Mouse (Mus musculus) liver (tissue): Measurements from ENCODE around the gene Men1.

Experiments
- DNase-seq: peaks from one replicate; pipeline ENCODE4 v3.0.0-alpha.2; 2020; ENCODE audit warnings: mixed read lengths

Gene Men1

DNA sequence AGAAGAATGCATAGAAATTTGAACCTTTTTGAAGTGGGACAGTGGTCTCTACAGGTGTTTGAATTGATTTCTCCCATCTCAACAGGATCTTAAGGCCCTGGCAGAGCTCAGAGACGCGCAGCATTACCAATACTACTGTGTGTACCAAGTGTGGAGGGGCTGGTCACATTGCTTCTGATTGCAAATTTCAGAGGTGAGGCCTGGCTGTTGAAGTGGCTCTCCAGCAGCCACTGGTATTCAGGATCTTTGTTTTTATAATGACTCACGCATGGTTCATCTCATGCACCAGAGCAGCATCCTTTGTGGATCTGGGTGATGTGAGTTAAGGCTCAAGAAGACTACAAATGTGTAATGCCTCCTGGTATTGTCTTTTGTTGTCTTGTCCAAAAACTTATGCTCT is 37.7 kb downstream of the Men1 start:
- no peak for DNase-seq

DNA sequence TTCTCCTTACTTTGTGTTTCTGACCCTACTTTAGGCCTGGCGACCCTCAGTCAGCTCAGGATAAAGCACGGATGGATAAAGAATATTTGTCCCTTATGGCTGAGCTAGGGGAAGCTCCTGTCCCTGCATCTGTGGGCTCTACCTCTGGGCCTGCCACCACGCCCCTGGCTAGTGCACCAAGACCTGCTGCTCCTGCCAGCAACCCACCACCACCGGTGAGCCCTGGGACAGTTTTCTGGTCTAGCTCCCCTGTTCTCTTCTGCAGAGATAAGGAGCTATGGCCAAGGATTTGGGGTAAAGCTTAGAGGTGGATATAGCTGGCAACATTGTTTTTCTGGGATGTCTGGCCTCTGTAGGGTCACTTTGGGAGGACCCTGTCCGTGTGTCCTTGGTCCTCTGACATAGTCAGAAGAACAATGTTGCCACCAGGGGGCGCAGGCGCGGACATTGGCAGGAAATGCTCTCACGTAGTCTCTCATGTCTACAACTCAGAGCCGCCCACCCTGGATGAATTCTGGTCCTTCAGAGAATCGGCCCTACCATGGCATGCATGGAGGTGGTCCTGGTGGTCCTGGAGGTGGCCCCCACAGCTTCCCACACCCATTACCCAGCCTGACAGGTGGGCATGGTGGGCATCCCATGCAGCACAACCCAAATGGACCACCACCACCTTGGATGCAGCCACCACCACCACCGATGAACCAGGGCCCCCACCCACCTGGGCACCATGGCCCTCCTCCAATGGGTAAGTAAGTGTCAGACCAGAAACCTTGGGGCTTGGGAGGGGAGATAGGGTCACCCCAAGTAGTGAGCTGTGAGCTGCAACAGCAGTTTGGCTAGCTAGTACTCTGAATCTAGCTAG is 39.0 kb downstream of the Men1 start:
- peak; percentile 82 for DNase-seq

DNA sequence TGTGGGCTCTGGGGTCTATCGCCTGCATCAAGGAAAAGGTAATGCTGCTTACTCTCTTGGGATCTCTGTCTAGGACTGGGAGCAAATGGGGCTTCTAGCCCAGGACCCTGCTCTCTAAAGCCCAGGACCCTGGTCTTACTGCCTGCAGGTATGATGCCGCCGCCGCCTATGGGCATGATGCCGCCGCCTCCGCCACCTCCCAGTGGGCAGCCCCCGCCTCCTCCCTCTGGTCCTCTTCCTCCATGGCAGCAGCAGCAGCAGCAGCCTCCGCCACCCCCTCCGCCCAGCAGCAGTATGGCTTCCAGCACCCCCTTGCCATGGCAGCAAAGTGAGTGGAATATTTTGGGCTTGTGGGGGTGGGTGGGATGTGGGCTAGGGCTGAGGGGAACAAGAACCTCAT is 39.8 kb downstream of the Men1 start:
- DNase-seq, result no peak

DNA sequence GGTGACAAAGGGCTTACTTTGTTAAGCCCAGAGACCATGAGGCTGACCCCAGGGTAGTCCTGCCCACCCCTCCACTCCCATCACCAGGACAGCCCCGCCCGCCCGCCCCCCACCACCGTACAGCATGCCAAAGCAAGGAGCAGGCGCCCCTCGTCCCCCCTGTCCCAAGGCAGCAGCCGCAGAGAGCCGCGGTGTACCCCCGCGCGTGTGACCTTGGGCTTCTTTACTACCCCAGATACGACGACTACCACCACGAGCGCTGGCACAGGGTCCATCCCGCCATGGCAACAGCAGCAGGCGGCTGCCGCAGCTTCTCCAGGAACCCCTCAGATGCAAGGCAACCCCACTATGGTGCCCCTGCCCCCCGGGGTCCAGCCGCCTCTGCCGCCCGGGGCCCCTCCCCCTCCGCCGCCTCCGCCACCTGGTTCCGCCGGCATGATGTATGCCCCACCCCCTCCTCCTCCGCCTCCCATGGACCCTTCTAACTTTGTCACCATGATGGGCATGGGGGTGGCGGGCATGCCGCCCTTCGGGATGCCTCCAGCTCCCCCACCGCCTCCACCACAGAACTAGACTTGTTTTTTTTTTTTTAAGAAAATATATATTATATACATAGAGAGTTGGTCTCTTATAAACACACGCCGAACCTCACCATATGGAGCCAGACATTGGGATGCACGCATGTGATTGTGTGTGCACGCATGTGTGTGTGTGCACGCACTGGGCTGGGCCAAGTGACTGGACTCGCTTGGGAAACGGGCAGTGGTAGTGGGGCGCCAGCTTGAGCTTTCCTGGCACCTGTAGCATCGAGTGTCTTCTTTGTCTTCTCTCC is 40.9 kb downstream of the Men1 start:
- DNase-seq, result no peak

DNA sequence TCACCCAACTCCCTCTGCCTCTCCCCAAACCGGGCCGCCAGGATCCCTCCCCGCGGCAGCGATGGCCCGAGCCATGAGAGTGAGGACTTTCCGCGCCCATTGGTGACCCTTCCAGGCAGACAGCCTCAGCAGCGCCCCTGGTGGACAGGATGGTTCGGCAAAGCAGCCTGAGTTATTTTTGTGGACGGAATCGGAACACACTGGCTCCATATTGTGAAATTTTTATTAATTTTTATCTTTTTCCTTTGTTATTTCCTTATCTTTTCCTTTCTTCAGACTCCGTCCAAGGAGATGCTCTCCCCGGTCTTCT is 41.4 kb downstream of the Men1 start:
- DNase-seq, result peak; percentile 55

DNA sequence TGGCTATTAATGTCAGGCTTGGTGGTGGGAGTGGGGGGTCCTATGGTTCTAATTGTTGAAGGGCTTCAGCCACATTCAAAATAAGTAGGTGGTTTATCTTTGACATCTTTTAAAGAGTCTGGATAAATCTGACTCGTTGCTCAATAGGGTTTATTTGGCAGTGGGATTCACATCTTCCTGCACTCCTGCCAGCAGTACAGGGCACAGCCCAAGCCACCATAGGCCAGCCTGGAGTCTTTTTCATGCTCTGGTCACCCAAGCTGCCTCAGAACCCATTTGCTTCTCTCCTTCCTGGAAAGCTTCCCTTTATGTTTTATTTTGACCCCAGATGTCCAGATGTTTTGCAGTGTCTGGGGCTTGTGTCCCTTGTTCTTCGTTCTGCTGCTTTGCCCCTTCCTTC is 41.9 kb downstream of the Men1 start:
- DNase-seq, result no peak

DNA sequence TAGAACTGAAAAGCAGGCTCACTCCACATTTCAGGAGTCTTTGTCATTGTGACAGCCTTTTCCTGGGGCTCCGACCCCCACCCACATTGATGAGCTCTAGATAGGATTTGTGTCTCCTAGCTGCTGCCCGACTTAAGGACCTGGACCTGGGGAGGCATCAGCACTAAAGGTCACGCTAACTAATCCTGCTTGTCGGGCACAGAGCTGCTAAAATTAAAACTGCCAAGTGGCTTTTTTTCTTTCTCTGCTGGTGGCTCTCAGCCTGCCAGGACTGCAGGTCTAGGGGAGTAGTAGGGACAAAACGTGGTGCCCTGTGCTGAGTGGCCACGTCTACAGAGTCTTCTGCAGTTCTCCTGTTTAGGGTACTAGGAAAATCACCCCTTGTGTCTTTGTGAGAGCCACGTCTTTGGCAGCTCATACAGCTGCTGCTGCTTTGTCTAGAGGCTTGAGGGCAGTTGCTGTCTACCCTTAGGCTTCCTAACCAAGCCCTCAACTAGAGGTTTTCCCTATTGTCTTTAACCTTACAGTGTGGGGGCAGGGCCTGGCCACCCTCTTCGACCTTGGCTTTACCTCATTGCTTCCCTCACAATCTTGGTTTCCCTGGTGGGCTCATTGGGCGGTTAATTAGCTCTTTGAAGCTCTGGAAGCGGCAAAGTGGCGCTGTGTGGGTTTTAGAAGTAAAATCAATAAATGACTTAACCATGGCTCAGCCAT is 42.7 kb downstream of the Men1 start:
- no peak for DNase-seq

DNA sequence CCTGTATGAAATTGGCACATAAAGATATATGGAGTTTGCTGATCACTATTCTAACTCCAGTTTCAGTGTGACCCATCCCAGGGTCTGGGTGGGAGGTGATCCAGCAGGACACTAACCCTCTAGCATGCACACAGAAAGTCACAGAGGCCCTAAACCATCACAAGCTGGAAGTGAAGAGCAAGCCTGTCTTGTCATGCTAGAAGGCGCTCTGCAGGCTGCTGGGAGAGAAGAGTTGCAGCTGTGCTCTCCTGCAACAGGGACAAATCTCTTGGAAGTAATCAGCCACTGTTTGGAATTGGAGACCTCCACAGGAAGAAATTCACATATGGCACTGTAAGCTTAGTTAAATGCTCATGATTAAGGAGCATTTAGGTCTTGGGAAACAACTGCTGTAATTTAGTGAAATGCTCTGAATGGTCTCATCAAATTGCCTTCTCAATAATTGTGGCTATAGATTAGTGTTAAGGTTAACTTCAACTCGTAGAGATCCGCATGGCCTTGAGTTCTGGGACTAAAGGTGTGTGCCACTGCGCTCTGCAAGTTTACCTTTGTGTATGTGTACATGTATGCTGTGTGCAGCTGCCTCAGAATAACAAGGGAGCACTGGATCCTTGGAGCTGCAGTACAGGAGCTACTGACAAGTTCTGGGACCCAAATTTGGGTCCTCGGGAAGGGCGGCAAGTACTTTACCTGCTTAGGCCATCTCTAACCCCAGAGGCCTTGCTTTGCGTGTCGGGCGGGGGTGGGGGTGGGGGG is 45.8 kb downstream of the Men1 start:
- DNase-seq, result no peak

DNA sequence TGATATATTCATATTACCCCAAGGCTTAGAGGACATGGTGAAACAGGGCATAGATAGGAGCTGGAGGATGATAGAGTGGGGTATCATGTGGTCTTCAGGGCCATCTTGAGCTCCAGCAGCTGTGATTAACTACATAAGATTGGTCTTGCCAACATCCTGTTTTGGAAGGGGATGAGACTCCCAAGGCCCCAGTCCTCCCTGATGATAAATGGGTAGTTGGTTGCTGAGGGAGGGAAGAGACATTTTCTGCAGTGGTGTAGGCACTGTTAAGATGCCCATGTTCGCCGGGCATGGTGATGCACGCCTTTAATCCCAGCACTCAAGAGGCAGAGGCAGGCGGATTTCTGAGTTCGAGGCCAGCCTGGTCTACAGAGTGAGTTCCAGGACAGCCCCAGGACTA is 46.5 kb downstream of the Men1 start:
- DNase-seq, result no peak

DNA sequence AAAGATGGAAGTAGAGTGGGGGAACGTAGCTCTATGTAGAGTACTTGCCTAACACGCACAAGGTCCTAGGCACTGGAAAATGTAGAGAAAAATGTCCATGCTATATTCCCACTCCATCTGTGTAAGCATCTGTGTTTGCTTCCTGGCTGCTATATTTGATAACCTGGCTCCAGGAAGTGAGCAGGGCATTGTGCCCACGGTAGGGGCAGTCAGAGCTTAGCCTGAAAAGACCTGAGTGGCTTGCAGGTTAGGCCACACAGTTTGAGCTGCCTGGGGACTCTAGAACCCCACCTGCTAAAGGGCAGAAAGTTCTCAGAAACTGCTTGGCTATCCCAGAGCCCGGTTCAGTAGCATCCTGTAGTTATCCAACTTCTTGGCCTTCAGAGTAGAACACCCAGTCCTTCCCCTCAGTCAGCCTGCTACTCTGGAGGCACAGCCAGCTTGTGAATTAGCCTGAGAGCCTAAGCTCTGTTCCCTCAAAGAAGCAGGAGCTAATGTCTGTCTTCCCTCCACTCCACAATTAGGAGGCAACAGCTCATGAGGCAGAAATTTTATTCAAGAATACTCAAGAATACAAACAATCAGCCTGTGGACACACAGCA is 47.6 kb downstream of the Men1 start:
- no peak for DNase-seq

DNA sequence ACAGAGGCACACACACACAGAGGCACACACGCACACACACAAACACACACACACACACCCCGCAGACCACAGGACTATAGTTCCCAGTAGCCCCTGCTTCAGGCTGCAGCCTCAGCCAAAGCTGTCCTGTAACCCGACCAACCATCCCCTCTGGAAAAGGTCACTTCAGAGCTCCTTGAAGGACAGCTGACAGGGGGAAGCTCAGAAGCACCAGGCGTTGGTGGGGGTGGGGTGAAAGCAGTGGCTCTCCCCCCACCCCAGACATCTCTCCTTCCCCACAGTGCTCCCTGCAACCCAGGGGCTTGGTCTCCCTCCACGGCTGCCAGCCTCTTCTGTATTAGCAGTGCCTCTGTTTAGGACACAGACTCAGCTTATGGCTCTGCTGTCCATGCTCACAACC is 48.7 kb downstream of the Men1 start:
- no peak for DNase-seq

DNA sequence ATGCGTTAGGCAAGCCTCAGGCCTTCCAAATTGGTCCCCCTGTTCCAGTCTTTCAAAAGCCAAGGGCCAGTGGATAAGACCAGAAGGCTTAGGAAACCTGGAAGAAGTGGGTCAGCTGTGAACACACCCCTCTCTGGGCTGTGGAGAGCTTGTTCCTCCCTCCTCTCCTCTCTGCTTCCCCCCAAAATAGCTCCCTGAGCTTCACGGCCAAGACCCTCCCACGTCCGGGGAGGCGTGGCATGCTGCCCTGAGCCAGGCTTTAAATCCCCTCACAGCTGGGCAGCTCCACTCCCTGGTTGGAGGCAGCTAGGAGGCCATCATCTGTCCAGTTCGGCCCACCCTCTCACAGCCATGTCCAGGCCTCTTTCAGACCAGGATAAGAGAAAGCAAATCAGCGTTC is 49.3 kb downstream of the Men1 start, which contains the start of gene Pygm:
Pygm (plus strand) TSS at position 272 of the 400 bp plus-strand sequence.
- peak; percentile 53 for DNase-seq

DNA sequence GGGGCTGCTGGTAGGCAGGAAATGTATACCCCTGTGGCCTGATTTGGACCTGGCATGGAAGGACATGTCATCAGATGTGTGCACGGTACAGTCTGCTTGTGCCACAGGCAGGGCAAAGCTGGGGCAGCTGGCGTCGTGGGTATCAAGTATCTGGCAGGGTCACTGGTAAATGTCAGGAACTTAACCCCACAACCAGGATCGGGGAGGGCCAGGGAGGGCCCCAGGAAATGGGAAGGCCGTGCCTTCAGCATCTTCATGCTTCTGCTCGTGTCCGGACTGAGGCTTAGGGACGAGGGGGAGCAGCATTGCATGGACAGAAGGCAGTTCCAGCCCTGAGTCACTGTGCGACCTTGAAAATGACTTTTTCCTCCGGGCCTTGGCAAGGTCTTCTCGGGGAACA is 50.2 kb downstream of the Men1 start:
- DNase-seq, result no peak

DNA sequence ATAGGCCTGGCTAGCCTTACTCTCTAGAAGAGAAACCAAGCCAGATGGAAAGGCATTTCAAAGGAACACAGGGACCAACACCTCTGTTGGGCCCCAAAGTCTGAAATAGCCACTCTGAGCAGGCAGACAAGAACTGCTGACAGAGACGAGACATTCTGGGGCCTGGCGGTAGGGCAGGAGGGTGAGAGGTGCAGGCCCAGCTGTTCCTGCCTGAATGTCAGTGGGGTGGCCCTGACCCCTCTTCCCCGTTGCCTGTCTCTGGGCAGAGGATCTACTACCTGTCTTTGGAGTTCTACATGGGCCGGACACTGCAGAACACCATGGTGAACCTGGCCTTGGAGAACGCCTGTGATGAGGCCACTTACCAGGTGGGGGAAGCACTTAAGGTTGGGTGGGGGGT is 50.6 kb downstream of the Men1 start:
- no peak for DNase-seq

DNA sequence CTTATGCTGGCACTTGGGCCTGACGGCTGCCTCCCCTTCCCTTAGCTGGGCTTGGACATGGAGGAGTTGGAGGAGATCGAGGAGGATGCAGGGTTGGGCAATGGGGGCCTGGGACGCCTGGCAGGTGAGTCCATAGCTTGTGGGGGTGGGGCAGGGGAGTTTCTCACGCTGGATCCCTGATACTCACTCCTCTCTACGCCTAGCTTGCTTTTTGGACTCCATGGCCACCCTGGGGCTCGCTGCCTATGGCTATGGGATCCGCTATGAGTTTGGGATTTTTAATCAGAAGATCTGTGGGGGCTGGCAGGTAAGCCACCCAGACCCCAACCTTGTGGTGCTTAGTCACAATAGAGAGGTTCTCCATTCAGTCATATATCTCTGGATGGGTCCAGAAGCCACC is 51.0 kb downstream of the Men1 start:
- no peak for DNase-seq

DNA sequence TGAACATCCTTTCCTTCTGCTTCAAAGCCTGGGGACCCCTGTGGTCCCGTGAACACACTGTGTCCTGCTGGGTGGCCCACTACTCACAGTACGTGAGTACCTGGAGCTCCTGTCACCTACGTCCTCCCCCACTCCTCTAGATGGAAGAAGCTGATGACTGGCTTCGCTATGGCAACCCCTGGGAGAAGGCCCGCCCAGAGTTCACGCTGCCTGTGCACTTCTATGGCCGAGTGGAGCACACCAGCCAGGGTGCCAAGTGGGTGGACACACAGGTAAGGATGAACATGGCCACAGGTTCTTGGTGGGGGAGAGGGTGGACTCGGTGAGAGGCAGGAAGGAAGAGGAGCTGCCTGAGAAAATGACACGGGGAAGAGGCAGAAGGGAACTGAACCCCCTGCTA is 51.5 kb downstream of the Men1 start:
- DNase-seq, result no peak

DNA sequence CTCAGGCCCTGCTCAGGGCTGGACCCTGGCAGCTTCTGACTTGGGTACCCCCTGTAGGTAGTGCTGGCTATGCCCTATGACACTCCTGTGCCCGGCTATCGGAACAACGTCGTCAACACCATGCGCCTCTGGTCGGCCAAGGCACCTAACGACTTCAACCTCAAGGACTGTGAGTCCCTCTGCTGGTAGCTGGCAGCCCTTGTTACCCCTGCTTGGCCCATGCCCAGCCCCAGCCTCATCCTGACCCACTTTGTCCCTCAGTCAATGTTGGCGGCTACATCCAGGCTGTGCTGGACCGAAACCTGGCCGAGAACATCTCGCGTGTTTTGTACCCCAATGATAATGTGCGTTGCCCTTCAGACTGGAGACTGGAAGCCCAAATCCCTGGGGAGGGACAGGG is 53.2 kb downstream of the Men1 start:
- no peak for DNase-seq

DNA sequence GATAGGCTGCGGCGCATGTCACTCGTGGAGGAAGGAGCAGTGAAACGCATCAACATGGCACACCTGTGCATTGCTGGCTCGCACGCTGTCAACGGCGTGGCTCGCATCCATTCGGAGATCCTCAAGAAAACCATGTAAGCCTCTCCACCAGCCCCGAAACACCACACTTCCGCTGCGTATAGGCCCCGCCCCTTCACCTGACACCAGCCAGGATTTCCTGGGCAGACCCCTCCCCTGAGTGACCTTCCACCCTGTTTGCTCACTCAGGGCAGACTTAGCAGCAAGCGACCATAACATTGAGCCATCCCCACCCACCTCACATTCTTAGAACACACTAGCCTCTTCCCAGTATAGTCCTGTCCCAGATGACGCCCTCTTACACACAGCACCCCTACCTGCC is 55.0 kb downstream of the Men1 start:
- DNase-seq, result peak; percentile 59

DNA sequence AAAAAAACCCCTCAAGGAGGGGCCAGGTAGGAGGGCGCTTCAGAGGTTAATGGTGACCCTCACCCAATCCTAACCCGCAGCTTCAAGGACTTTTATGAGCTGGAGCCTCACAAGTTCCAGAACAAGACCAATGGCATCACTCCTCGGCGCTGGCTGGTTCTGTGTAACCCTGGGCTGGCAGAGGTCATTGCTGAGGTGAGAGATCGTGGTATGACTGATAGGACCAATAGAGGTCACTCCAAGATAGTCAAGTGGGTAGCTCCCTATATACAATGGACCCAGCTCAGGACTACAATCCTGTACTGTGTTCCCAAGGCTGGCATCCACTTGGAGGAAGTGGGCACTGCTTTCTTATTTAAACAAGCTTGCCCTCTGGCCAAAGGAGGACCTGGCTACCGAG is 55.5 kb downstream of the Men1 start:
- DNase-seq, result no peak
